Mouse (Mus musculus) small intestine, adult 2 months (tissue): Measurements from ENCODE around the gene Pdcd1lg2. TPM values are rescaled to one million over a fixed set of nuclear protein-coding genes. Genes with fewer than 3 reads are reported as not detected.
"Not testable (repeated sequence)": the region's sequence is repeated elsewhere in the genome, so short reads cannot be mapped to it uniquely, and the experiment has no call there.

Experiments
- H3K27ac ChIP-seq: fragments of 200-500 bp; 2 replicates; pipeline ENCODE4 v1.5.1; 2012; ENCODE audit warnings: low read depth, low read length, control low read depth, inconsistent platforms; ENCODE audit not compliant: insufficient read depth
- H3K27me3 ChIP-seq: fragments of 200-500 bp; 2 replicates; pipeline ENCODE4 v1.6.1; 2012; ENCODE audit warnings: mild to moderate bottlenecking, moderate library complexity, low read length, inconsistent platforms; ENCODE audit not compliant: control insufficient read depth, insufficient read depth
- H3K36me3 ChIP-seq: fragments of 200-500 bp; 2 replicates; pipeline ENCODE4 v1.6.1; 2012; ENCODE audit warnings: mild to moderate bottlenecking, low read length, control low read depth, inconsistent platforms; ENCODE audit not compliant: control insufficient read depth, insufficient read depth
- H3K4me1 ChIP-seq: fragments of 200-500 bp; 2 replicates; pipeline ENCODE4 v1.6.1; 2012; ENCODE audit warnings: low read length, inconsistent platforms, mixed read lengths; ENCODE audit not compliant: control insufficient read depth, insufficient read depth, insufficient read length
- H3K4me3 ChIP-seq: fragments of 200-500 bp; 2 replicates; pipeline ENCODE4 v1.5.1; 2012; ENCODE audit warnings: low read depth, mild to moderate bottlenecking, control low read depth, inconsistent platforms, low read length, moderate library complexity
- CTCF ChIP-seq: fragments of 200-500 bp; IDR thresholded peaks from 2 replicates; pipeline ENCODE4 v1.5.1; 2012; ENCODE audit warnings: low read depth, mild to moderate bottlenecking, control low read depth, inconsistent platforms, low read length, moderate library complexity, mixed read lengths; ENCODE audit not compliant: insufficient replicate concordance, insufficient read length; ENCODE audit errors: extremely low read depth
- POLR2A ChIP-seq: fragments of 200-500 bp; IDR thresholded peaks from 2 replicates; pipeline ENCODE4 v1.6.1; 2012; ENCODE audit warnings: low read depth, mild to moderate bottlenecking, control low read depth, inconsistent platforms, low read length, moderate library complexity
- WGBS: fragments of 180-500 bp; shearing (Covaris S2); methylation state at CpG from one replicate; pipeline ENCODE4 v1.1.7; 2018; 5-methylcytosine and 5-hydroxymethylcytosine counted together
- polyA plus RNA-seq: library from polyadenylated mRNA; depleted of rRNA; stranded (reverse); fragments of >200 nt; gene quantifications from 2 replicates; pipeline ENCODE4 v1.2.3, GENCODE M21; 2012

The Pdcd1lg2 gene
- polyA plus RNA-seq, 1 experiment: 0.33 TPM

DNA sequence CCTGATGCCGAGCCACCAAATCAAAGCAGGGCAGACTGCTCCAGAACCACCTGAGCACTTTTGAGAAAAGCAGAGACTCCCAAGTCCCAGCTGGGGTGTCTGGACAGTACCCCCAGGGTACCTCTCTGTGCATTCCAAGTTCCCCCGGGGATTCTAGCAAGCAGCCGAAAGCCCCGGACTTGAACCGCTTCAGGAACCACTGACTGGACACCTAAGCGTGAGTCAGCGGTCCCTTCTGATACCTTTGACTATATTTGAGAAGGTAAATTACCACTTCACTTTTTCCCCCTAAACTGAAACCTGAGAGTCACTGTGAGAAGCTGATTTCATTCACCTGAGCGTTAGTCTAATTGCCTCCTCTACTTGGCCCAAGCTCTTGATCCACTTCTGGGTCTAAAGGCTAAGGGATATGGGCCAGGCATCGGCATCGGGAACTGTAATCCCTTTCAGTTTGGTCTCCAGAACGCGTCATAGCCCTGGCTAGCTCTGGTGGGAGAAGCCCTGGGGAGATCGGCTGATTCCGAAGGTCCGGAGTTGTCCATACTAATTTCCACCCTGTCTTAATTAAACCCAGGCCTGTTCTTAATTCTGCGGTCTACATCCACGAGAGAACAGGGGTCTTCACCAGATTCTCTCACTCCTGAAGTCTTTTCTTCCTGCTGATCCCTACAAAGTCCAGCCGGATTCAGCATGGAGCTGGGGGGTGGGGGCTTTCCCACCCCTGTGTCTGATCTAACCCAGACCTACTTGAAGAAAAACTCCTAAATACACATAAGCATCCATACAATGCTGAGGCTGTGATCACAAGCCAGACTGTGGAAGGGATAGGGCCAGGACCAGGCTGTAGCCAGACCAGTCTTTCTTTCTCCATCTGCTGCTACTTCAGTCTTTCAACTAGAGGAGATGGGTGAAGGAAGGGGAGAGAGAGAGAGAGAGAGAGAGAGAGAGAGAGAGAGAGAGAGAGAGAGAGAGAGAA, 4.4 kb upstream of the Pdcd1lg2 start:
- Histone ChIP-seq H3K27me3 (no peaks in the 10 kb centered on the region), H3K4me1 (no peaks in the 10 kb centered on the region), H3K27ac (no peak overlapping the region), H3K4me3 (no peak overlapping the region), H3K36me3 (no peaks in the 10 kb centered on the region)
- 91% methylated on average over 18 of the region's 18 CpGs for WGBS
- TF ChIP-seq POLR2A (no peak), CTCF (no peak)

GRCm38 (mm10) chr19:29412476-29413420, 2.0 kb downstream of the Pdcd1lg2 start:
- no peaks in the 10 kb centered on the region for H3K27me3 ChIP-seq
- H3K4me1 ChIP-seq: peaks cover 1% of the 10 kb centered on the region; the same call in 1 of the 2 replicates
- TF ChIP-seq CTCF (no peak), POLR2A (no peak)
- H3K4me3 ChIP-seq: no peak overlapping the region
- H3K27ac ChIP-seq: no peak overlapping the region
- no peaks in the 10 kb centered on the region for H3K36me3 ChIP-seq
- WGBS: 72% methylated on average over 6 of the region's 6 CpGs

DNA sequence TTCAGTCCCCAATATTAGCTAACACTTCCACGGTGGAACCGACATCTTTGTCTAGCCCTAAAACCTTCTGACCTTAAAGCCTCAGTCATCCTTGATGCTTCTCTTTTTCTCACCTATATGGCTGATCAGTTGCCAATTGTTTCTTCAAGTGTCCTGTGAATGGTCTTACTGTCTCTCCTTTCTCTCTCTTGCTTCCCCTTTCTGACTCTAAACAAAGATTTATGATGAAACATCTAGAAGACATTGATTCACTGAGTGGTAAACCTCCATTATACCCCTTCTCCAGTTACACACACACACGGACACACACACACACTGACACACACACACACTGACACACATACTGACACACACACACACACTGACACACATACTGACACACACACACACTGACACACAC, 3.8 kb downstream of the Pdcd1lg2 start:
- Histone ChIP-seq H3K4me3 (no peak overlapping the region), H3K36me3 (no peaks in the 10 kb centered on the region), H3K27me3 (no peaks in the 10 kb centered on the region), H3K27ac (no peak overlapping the region), H3K4me1 (peaks cover 1% of the 10 kb centered on the region; the same call in 1 of the 2 replicates)
- TF ChIP-seq CTCF: no peak
- TF ChIP-seq POLR2A: no peak
- 87% methylated on average over 3 of the region's 3 CpGs for whole genome bisulfite sequencing

- not testable (repeated sequence) for H3K4me3 ChIP-seq, H3K27me3 ChIP-seq, H3K4me1 ChIP-seq, H3K36me3 ChIP-seq, H3K27ac ChIP-seq
These were observed 4.2 kb downstream of the Pdcd1lg2 start for GRCm38 (mm10) chr19:29414917-29415316.

GRCm38 (mm10) chr19:29416393-29416902, 5.7 kb downstream of the Pdcd1lg2 start:
- Histone ChIP-seq H3K36me3 (no peaks in the 10 kb centered on the region), H3K27ac (no peak overlapping the region), H3K4me1 (peaks cover 1% of the 10 kb centered on the region; the same call in 1 of the 2 replicates), H3K27me3 (no peaks in the 10 kb centered on the region), H3K4me3 (no peak overlapping the region)
- WGBS: 48% methylated on average over 3 of the region's 3 CpGs
- TF ChIP-seq POLR2A: no peak

GRCm38 (mm10) chr19:29417188-29417587, 6.5 kb downstream of the Pdcd1lg2 start:
- Histone ChIP-seq H3K27ac (no peak overlapping the region), H3K36me3 (no peaks in the 10 kb centered on the region), H3K27me3 (no peaks in the 10 kb centered on the region), H3K4me1 (peaks cover 1% of the 10 kb centered on the region; the same call in 1 of the 2 replicates), H3K4me3 (no peak overlapping the region)
- 93% methylated on average over 2 of the region's 2 CpGs for WGBS
- no peak for TF ChIP-seq CTCF
- TF ChIP-seq POLR2A: no peak

GRCm38 (mm10) chr19:29417894-29418293, 7.2 kb downstream of the Pdcd1lg2 start:
- Histone ChIP-seq H3K4me1 (peaks cover 1% of the 10 kb centered on the region; the same call in 1 of the 2 replicates), H3K27me3 (no peaks in the 10 kb centered on the region), H3K36me3 (no peaks in the 10 kb centered on the region), H3K4me3 (no peak overlapping the region), H3K27ac (0 out of 2 replicates have a peak overlapping the region, but pooled peaks have one; percentile 14)
- 85% methylated on average over 2 of the region's 2 CpGs for WGBS
- TF ChIP-seq CTCF (no peak), POLR2A (no peak)
